Mouse (Mus musculus) cerebellum, postnatal 25 days (tissue): ENCODE measurements at regions not wholly inside any gene's neighbourhood (a gene's known extent, or its start where the extent isn't known, plus 50 kb on each side); places are given as distances from the start of the nearest gene placed in this dataset.

Source experiments
- DNase-seq, 2 experiments: peaks; one replicate each; pipeline ENCODE4 v3.0.0; 2021; ENCODE audit warnings: mixed read lengths in 2 of 2

- peak in 1 of 2 experiments; percentile 20 for DNase-seq
These were observed 422.2 kb downstream of the Gm21833 start for GRCm38 (mm10) chr16:83250346-83250745.

- DNase-seq = no peak
These were observed 426.0 kb downstream of the Gm21833 start for GRCm38 (mm10) chr16:83254183-83254582.

GRCm38 (mm10) chr16:83271869-83272268 lies 443.7 kb downstream of the Gm21833 start:
- no peak for DNase-seq

DNA sequence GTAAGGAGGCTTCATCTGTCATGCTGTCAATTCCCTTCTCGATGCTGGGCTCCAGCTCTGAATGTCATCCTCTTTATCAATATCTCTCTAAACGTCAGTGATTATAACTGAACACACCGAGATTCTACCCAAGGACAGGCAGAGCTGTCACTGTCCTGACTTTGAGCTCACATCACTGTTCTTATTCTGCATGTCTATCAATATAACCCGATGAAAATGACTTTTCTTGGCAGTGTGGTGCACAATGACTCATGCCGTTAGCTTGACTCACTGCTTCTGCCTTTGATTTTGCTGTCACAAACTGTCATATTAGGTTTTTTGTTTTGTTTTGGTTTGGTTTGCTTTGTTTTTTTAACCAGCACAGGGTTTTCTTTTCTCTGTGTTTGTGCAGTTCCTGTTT lies 488.1 kb downstream of the Gm21833 start:
- peak in 1 of 2 experiments; percentile 4 for DNase-seq

DNA sequence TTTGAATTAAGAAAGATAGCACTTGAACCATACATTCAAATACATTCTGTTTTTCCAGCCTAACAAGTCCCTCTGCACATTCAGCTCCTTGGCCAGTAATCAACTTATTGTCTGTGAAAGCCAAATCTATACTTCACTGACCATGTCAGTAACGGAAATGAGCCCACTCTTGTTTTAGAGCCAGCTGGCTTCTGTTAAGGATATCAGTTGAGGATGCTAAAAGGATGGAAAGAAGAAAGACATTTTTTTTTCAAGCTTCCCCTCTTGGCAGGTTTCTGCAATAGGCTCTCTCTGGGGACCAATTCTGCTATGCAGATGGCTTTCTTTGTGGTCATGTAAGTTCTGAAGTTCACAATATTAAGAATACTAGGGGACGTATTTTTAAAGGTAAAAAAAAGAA lies 498.6 kb downstream of the Gm21833 start:
- peak; percentile 4 to 12 for DNase-seq

DNA sequence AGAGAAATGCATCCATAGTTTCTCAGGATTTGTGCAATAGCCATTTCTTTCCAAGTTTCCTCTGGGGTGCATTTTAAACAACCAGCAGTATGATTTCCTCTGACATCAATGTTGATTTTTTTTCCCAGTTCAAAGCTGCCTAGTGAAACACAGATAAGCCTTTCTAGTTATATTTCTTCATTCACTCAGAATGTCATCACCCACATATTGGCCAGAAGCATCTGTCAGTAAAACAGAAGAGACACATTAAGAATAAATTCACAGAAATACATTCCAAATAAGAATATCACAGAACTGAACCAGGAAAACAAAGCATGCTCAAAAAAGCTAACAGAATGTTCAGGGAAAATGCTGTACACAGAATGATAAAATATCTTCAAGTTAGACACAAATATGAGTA lies 522.9 kb downstream of the Gm21833 start:
- no peak for DNase-seq

DNA sequence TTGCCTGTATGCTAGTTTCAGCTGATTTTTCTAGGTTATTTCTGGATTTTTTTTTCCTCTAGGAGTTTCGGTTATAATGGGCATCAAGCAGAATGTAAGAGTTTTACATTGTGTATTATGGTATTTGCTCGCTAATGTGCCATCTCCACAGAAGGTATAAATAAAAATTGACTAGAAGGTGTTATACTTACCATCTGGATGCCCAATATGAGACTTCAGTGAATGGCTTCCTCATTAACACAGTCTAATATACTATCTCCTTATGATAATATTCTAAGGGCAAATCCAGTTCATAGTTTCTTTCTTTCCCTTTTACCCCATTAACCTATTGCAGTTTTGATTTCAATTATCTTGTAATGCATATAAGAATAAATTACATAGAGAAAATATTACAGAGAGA lies 566.4 kb downstream of the Gm21833 start:
- no peak for DNase-seq

- DNase-seq = peak; percentile 83 to 89
These were observed 592.5 kb downstream of the Gm21833 start for GRCm38 (mm10) chr16:83420676-83421075.

GRCm38 (mm10) chr16:83423096-83423495 lies 594.9 kb downstream of the Gm21833 start:
- DNase-seq = no peak
